Mouse (Mus musculus): ENCODE data around the gene Tgtp2. TPM values are rescaled to one million over a fixed set of nuclear protein-coding genes. Genes with fewer than 3 reads are reported as not detected.

Gene Tgtp2
- total RNA-seq (2023), result 40.7 TPM

DNA sequence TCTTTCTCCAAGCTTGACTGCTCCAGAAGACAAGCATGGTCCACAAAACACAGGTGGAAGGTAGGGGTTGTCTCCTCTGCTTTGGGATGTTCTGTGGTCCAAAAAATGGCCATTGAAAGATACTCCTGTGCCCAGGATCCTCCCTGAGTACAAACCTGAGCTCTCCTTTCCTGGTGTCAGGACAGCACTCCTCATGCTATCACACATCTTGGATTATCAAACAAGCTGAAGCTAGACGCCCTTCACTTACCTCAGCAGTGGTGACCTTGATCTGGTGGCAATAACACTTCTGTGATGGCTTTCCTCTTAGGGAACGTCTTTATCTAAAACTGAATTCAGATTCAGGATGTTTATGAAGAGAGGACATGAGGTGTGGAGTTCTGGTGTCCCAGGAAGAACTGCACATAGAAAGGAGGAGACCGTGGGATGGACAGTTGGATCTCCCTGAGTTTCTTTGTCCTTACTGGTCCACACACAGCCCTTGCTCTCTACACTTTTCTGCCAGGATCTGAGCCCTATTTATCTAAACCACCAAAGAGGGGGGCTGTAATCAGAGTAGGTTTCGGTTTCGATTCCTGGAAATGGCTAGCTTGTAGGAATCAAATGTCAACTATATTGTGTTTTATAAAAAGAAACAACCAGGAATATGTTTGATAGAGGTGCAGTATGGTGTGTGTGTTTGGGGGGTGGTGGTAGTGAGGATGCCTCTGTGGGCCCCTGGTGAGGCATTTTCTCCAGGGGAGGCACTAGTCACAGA, at the start of gene Tgtp2:
Gene Tgtp2 (minus strand): TSS at position 494 of the 757 bp plus-strand sequence.

DNA sequence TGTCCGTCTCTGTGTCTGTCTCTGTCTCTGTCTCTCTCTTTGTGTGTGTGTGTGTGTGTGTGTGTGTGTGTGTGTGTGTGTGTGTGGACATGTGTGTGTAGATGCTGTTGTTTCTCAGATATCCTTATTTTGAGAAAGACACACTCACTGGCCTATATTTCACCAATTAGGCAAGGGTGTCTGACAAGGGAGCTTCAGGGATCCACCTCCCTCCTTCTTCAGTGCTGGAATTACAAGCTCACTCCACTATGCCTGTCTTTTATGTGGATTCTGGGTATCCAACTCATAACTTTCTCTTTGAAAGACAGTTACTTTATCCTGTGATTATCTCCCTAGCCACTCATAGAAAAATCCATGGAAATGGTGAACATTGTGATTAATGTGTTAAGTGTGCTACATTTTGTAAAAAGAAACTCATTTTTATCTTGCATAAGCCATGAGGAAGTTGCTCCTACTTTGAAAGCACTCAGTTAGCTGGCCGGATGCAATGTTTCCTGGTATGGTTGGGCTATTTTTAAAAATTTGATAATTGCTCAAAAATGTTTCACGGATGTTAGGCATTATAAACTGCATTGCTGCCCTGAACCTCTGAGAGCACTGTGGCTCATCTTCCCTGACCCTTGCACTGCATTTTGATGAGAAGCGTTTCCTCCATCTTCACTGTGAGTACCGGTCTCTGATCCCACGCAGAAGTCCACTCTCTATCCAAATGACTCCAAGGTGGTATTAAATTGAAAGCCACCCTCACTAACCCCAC, 12.2 kb upstream of the Tgtp2 start, which contains the start of gene Ifi47:
Gene Ifi47 (plus strand): TSS at position 587 of the 757 bp plus-strand sequence.

GRCm38 (mm10) chr11:49051093-49051891, 12.7 kb downstream of the Tgtp2 start, which contains the start of gene 9930111J21Rik2:
Gene 9930111J21Rik2 (minus strand): TSS chr11:49051242.

Other genes with a start within 250 kb of the Tgtp2 start
- 30.0 TPM for gene Trim41, start 246.9 kb downstream of the Tgtp2 start, total RNA-seq (2023)
- gene Trim7, start 238.1 kb downstream of the Tgtp2 start, total RNA-seq (2023), result 5.9 TPM
- 1.3 TPM for gene Gm12184, start 237.6 kb downstream of the Tgtp2 start, total RNA-seq (2023)
- gene Irgm1, start 192.5 kb downstream of the Tgtp2 start, total RNA-seq (2023), result 47.4 TPM
- gene Gm5431, start 162.0 kb downstream of the Tgtp2 start, total RNA-seq (2023), result 20.8 TPM
- gene Psme2b, start 118.0 kb downstream of the Tgtp2 start, total RNA-seq (2023), result 39.6 TPM
- 1.0 TPM for gene Olfr56, start 85.3 kb downstream of the Tgtp2 start, total RNA-seq (2023)
- gene 9930111J21Rik1, start 84.8 kb downstream of the Tgtp2 start, total RNA-seq (2023), result 75.3 TPM
- 50.5 TPM for gene Gm12185, start 72.0 kb downstream of the Tgtp2 start, total RNA-seq (2023)
- 82.7 TPM for gene Tgtp1, start 70.0 kb downstream of the Tgtp2 start, total RNA-seq (2023)
- gene 9930111J21Rik2, start 13.0 kb downstream of the Tgtp2 start, total RNA-seq (2023), result 78.9 TPM
- 140 TPM for gene Ifi47, start 12.4 kb upstream of the Tgtp2 start, total RNA-seq (2023)
- not detected for gene Olfr1396, start 50.7 kb upstream of the Tgtp2 start, total RNA-seq (2023)
- not detected for gene Olfr1395, start 78.1 kb upstream of the Tgtp2 start, total RNA-seq (2023)
- gene Olfr1394, start 90.2 kb upstream of the Tgtp2 start, total RNA-seq (2023), result not detected
- 0.89 TPM for gene Btnl9, start 123.0 kb upstream of the Tgtp2 start, total RNA-seq (2023)
- gene Zfp62, start 139.1 kb upstream of the Tgtp2 start, total RNA-seq (2023), result 94.6 TPM
- gene Mgat1, start 180.0 kb upstream of the Tgtp2 start, total RNA-seq (2023), result 52.8 TPM
- gene Olfr1393, start 214.1 kb upstream of the Tgtp2 start, total RNA-seq (2023), result 0.27 TPM
- not detected for gene Olfr1392, start 221.1 kb upstream of the Tgtp2 start, total RNA-seq (2023)
- gene Olfr10, start 240.5 kb upstream of the Tgtp2 start, total RNA-seq (2023), result not detected